Mouse (Mus musculus) liver, postnatal 0 days (tissue): ENCODE results near the gene Strap.

Experiments
- CTCF ChIP-seq: sonication (generic); IDR thresholded peaks from 2 replicates; pipeline ENCODE4 v1.5.1; 2016; ENCODE audit warnings: antibody characterized with exemption, low read depth
- EP300 ChIP-seq: IDR thresholded peaks from 2 replicates; pipeline ENCODE4 v1.6.1; 2016; ENCODE audit warnings: antibody characterized with exemption, low read depth, mild to moderate bottlenecking

GRCm38 (mm10) chr6:137759681-137760080 is 24.8 kb downstream of the Strap start:
- TF ChIP-seq CTCF, result no peak
- no peak for TF ChIP-seq EP300
